Mouse (Mus musculus): Measurements from ENCODE around the gene AI854703.

Gene AI854703

GRCm38 (mm10) chr6:48626464-48626863 lies at the start of gene AI854703:
TSS of gene AI854703 (plus strand) at chr6:48626764.
- DNase-seq = no peak

DNA sequence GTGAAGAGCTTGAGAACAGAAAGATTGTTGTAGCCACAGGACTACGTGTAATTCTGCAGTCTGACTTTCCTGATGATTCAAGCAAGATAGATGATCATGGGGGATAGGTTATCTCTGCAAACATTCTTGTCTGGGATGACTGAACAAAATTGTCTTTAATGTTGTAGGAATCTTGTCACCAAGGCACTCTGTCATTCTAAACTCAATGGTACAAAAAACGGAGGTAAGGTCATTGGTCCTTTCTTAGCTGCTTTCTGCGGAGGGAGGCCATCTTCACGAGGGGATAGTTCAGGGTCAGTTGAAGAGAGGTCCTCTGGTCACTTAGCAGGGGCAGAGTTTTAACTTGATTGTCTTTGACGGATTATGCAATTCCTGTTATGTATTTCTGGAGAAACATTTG lies 47.8 kb upstream of the AI854703 start:
- no peak for DNase-seq

- DNase-seq = no peak
Observed at GRCm38 (mm10) chr6:48579215-48579648, 47.3 kb upstream of the AI854703 start.

GRCm38 (mm10) chr6:48581257-48581656 lies 45.3 kb upstream of the AI854703 start:
- no peak for DNase-seq

DNA sequence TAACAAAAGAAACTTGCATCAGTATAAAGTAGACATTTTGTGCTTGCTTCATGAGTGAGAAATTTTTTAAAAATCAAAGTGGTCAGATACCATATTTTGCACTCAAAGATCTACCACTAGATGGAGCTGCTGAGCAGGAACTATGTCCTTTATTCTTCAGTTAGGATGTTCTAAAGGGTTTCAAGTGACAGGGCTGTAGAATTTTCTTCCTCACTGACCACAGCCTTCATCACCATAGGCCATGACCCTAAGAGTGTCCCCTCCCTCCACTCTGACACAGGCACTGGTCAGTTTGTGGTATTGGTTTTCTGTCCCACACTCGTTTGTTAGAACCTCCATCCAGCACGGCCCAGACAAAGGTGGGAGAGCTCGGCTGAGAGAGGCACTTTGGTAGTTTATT lies 44.5 kb upstream of the AI854703 start:
- no peak for DNase-seq

- no peak for DNase-seq
Observed at GRCm38 (mm10) chr6:48589194-48589750, 37.3 kb upstream of the AI854703 start, which contains the start of gene Gm45021. TSS of gene Gm45021 (plus strand) at chr6:48589610.

DNA sequence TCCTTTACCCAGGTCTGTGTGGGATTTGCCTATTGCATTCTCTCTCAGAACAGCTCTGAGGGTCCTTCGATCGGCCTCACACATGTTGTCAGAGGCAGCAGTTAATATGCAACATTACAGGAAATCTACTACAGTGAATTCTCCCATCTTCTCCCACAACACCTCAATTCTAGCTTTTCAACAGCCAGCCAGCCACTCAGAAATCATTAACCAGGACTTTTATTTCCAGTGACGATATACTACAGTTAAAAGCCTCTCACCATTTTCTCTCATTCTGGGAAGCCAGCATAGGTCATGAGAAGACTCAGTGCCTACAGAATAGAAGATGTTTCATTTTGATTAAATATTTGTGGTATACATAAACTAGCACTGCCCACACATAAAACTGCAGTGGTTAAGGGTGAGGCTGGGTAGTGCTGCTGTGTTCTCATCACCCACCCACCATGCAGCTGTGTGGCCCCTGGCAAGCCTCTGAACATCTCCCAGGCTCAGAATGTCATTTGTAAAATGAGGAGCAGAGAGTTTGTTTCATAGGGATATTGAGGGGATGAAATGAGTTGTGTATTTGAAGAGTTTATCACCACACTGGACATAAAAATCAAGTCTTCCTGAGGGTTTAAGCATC lies 35.2 kb upstream of the AI854703 start:
- DNase-seq = no peak

DNA sequence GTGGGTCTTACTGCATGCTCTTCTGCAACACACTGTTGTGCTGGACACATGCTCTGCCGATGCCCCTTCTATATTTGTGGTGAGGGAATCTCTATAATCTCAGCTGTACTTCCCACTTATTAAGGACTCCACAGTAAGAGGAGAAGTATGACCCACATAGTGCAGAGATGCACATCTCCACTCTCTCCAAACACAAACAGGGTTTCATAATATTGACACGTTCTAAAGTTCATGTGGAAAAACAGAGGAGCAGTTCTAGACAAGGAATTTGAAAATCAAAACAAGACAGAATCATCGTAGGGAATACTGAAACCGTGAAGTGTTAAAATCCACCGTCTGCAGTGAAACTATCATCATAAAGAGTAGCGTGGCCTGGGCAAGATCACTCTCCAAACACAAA lies 34.7 kb upstream of the AI854703 start:
- DNase-seq = no peak

DNA sequence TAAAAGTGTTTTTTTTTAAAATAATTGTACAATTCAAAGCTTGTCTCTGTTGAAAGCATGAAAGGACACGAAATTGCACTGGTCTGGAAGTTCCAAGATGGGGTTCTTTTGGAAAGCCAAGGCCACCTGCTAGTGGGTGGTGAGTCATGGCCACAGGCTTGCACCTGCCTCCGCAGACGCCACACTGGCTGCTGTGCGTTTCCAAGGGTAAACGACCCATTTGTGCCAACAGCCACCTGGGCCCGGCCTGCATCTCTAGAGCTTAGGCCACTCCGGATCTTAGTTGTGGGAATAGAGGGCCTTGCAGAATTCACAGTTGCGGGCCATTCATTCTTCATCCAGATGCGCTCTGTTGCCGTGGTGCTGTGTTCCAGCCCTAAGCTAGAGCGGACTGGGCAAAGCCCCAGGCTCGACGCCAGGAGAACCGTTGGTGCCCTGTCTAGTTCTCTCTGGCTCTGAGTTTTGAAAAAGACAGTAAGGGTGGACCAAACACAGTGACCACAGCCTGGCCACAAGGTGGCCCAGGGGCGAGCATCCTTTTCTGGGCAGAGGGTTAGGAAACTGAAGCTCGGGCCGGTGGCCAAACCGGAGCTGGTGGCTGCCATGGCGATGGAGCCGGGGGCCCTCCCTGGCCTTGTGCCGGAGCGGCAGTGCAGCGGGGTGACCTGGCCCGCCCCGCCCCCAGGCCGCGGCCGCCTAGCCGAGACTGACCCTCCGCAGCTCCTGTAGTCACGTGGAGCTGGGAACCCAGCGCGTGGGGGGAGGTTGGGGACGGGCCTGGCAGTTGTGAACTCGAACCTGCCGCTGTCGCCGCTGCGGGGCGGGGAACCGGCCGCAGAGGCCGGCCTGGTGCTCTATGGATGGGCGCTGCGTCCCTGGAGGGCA lies 33.2 kb upstream of the AI854703 start, which contains the start of the genes Repin1 and Gm44965:
Gene Repin1 (plus strand): TSS at position 726 of the 885 bp plus-strand sequence.
Gene Gm44965 (plus strand): TSS at position 784 of the 885 bp plus-strand sequence.
- peak; percentile 95 for DNase-seq

- peak; percentile 73 for DNase-seq
Observed at GRCm38 (mm10) chr6:48594043-48594738, 32.4 kb upstream of the AI854703 start.

GRCm38 (mm10) chr6:48595278-48595677 lies 31.3 kb upstream of the AI854703 start:
- DNase-seq = peak; percentile 43

DNA sequence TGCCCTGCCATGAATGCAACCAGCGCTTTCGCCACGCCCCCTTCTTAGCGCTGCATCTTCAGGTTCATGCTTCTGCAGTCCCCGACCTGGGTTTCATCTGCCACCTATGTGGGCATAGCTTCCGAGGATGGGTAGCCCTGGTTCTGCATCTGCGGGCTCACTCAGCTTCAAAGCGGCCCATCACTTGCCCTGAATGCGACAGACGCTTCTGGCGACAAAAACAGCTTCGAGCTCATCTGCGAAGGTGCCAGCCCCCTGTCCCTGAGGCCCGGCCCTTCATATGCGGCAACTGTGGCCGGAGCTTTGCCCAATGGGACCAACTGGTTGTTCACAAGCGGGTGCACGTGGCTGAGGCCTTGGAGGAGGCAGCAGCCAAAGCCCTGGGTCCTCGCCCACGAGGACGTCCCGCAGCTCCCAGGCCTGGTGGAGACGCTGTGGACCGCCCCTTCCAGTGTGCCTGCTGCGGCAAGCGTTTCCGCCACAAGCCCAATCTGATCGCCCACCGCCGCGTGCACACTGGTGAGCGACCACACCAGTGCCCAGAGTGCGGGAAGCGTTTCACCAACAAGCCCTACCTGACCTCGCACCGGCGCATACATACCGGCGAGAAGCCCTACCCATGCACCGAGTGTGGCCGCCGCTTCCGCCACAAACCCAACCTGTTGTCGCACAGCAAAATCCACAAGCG lies 29.9 kb upstream of the AI854703 start:
- DNase-seq = no peak

GRCm38 (mm10) chr6:48597233-48597625 lies 29.3 kb upstream of the AI854703 start:
- no peak for DNase-seq

DNA sequence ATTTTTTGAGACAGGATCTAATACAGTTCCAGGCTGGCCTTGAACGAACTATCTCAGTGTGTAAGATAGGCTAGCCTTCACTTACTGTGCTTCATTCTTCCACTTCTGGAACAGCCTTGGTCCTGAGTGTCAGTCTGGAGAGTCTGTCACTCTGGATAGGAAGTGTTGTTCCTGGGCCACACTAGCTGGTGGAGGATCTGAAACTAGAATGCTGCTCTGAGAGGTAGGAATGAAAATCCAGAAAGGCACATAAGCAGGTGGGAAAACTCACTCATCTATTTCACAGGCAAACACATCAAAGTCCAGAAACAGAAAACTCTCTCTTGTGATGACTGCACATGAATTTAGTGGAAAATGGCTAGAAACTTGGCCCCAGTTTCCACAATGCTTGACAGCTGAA lies 26.0 kb upstream of the AI854703 start:
- DNase-seq = no peak

GRCm38 (mm10) chr6:48601271-48602079 lies 25.1 kb upstream of the AI854703 start, which contains the start of gene Zfp775:
TSS of gene Zfp775 (plus strand) at chr6:48602063.
- DNase-seq = peak; percentile 99

DNA sequence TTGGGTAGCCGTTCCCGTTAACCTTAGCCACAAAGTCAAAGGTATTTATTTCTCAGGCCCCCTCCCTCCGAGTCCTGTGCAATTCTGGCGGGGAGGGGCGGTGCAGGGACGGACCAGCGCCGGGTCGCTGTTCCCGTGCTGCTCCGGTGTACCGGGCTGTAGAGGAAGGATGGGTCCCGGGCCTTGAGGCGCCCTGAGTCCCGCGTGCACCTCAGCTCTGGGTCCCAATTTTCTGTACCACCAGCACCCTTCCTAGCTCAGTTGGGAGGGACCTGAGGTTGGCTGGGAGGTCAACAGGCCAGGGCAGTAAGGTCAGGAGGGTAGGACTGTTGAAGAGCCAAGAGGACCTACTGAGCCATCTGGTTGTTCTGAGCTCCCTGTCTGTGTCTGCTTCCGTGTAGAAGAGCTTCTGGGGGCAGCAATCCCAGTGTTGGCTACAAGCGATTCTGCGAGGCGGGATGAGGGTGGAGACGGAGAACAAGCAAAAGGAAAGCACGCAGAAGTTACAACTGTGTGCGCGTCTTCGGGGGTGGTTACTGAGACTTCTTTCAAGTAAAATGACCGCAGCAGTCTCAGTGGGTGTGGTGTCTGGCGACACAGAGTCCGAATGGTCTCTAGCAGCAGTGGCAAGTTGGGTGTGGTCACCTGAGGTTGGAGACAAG lies 24.4 kb upstream of the AI854703 start:
- peak; percentile 60 for DNase-seq

GRCm38 (mm10) chr6:48608124-48608523 lies 18.4 kb upstream of the AI854703 start:
- no peak for DNase-seq

- no peak for DNase-seq
Observed at GRCm38 (mm10) chr6:48609512-48609911, 17.1 kb upstream of the AI854703 start.

- no peak for DNase-seq
Observed at GRCm38 (mm10) chr6:48610657-48611056, 15.9 kb upstream of the AI854703 start.

DNA sequence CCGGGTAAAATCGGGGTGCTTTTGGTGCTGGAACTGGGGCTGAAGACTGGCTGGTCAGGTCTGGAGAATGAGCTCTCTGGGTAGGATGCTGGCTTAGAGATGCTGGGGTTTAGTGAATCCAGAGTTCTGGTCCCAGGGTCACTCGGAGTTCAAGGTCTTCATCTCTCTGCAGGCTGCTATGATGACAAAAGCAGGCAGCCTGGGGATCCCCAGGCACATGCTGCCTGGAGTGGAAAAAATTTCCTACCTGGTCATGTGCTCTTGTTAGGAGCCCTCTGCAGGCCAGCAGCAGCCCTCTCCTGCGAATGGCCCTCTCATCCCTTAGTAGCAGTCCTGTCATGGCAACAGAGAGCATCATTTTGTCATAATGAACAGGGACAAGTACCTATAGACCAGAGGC lies 13.1 kb upstream of the AI854703 start:
- no peak for DNase-seq

DNA sequence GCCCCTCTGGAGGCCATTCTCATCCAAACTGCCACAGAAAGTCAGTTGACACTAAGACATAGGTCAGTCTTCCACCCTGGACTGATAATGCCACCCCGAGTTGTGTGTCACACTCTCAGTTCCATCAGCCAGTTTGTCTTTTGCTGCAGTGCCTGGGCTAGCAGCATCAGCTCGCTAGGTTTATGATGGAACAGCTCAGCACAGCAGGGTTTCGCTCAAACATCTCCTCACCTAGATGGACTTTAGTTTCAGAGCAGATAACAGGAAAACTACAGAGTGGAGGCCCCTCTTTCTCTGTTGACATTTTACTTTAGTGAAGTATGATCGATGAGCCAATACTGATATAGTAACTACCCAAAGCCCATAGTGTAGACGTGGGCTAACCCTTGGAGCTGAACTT lies 11.8 kb upstream of the AI854703 start:
- DNase-seq = no peak

All from kidney, adult 11 months (tissue).